Mouse (Mus musculus): ENCODE results near the gene Acox3. TPM values are rescaled to one million over a fixed set of nuclear protein-coding genes. Genes with fewer than 3 reads are reported as not detected.

Acox3 gene
- polyA plus RNA-seq (2012; rRNA removed), result 21.8 and 22.3 TPM in 2 replicates

GRCm38 (mm10) chr5:35582445-35583220 lies at the start of gene Acox3:
Acox3 (plus strand) TSS chr5:35583040.

GRCm38 (mm10) chr5:35574653-35575599 lies 7.9 kb upstream of the Acox3 start, which contains the start of gene Trmt44:
Trmt44 (minus strand) TSS chr5:35575070.

Other genes starting within 250 kb of the Acox3 start
- 0.12 and 0.43 TPM in 2 replicates for gene Hmx1, start 193.9 kb upstream of the Acox3 start, polyA plus RNA-seq (2012; rRNA removed)
- 1.6 and 3.8 TPM in 2 replicates for gene Cpz, start 57.3 kb upstream of the Acox3 start, polyA plus RNA-seq (2012; rRNA removed)
- 7.3 and 7.9 TPM in 2 replicates for gene Trmt44, start 8.0 kb upstream of the Acox3 start, polyA plus RNA-seq (2012; rRNA removed)
- gene Htra3, start 96.7 kb downstream of the Acox3 start, polyA plus RNA-seq (2012; rRNA removed), result 8.8 and 9.4 TPM in 2 replicates
- 0.88 and 1.0 TPM in 2 replicates for gene Sh3tc1, start 156.9 kb downstream of the Acox3 start, polyA plus RNA-seq (2012; rRNA removed)
- gene Ablim2, start 174.8 kb downstream of the Acox3 start, polyA plus RNA-seq (2012; rRNA removed), result 35.7 and 35.8 TPM in 2 replicates

All from central nervous system, embryonic 18 days (tissue).